16 mouse cellular contexts compared by ENCODE assay signal in the genomic region with DNA sequence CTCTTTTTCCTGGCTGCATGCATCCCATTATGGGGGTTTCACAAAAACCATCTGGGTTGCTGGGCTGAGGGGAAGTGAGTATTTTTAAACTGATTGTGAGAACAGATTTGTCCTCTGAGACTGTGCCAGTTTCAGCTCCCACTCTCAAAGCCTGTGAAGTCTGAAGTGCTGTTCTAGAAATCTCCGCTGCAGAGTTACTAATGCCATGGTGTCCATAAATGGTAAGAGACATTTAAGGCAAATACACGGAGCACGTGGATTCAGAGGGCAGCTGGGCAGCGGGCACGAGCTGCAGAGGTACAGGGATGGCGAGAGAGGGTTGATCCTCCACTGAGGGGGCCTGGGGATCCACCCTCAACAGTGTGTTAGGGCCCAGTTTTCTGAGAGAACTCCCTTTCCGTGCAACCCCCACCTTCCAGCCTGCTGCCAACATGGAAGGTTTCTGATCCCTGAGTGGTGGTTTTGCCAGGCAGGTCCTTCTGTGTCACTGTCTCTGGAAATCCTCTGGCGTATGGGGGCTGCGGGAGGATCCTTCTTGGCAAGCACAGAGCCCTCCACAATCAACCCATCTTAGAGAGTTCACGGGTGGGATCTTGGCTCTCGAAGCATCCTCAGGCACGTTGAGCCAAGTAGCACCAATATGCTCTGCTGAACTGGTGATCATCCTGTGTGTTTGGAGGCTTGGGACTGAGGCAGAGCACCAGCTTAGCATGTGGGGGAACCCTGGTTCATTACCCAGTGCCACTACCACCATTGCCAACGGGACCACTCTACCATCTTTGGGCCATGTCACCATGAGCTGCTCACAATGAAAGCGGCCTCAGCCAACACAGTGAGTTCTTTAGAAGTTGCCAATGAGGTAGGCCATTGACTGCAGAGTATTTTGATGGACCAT. TPM values are rescaled to one million over a fixed set of nuclear protein-coding genes. Genes with fewer than 3 reads are reported as not detected.
A peak's percentile ranks its signal among the peaks of the same experiment; 100 is the strongest.
DNase-seq lines count a peak whose midpoint lies in the region; ATAC-seq and TF ChIP-seq lines count a peak whose summit lies in the region.
"Had no signal": no experiment of that assay in that cellular context is flagged by ENCODE, and none has a peak within 500 bp of the region (broad histone marks: within the 10 kb centered on the region; RNA-seq: fewer than 3 reads in every experiment).

No protein-coding gene starts in this region.

- ATAC-seq in midbrain, embryonic 16.5 days: no peak

- no peak overlapping the region for H3K9ac ChIP-seq in midbrain, embryonic 16.5 days (ENCODE audit: low read depth, low read length)
- H3K9ac ChIP-seq: hindbrain, embryonic 15.5 days; liver, embryonic 13.5 days; stomach, embryonic 15.5 days had no signal

- 93% methylated on average over 14 of the region's 14 CpGs for WGBS in thymus, adult 2 months
- WGBS in midbrain, embryonic 16.5 days: 86% methylated on average over 14 of the region's 14 CpGs

- no peak overlapping the region for H3K4me2 ChIP-seq in midbrain, embryonic 16.5 days (ENCODE audit: low read length)
- H3K4me2 ChIP-seq: hindbrain, embryonic 15.5 days; liver, embryonic 13.5 days; stomach, embryonic 15.5 days had no signal

- DNase-seq in heart, adult 11 months: peak; percentile 78
- no peak for DNase-seq in heart, adult 18-20 months
- peak; percentile 80 to 94 for DNase-seq in frontal cortex, postnatal 36 days (ENCODE audit: low spot score in 2 of 2)
- DNase-seq in left cerebral cortex, adult 8-10 months (ENCODE audit: low spot score in 2 of 2): peak; percentile 41 to 89
- DNase-seq in right cerebral cortex, postnatal 4 days: peak; percentile 45
- no peak for DNase-seq in thymus, adult 2 months
- no peak for DNase-seq in urinary bladder, adult 18-20 months (ENCODE audit: low spot score in 2 of 2)
- DNase-seq: kidney, postnatal 25 days; liver, embryonic 13.5 days; retina, postnatal 1 day had no signal

- TF ChIP-seq CTCF in thymus, adult 2 months (IDR thresholded peaks at IDR 0.05; ENCODE audit: borderline replicate concordance, control insufficient read depth, extremely low read depth, insufficient read depth, low read length, poor library complexity): no peak

- no peaks in the 10 kb centered on the region for H3K4me1 ChIP-seq in thymus, adult 2 months (replicated peaks; ENCODE audit: control insufficient read depth, insufficient read depth, low read length)
- no peaks in the 10 kb centered on the region for H3K4me1 ChIP-seq in midbrain, embryonic 16.5 days (ENCODE audit: control insufficient read depth, insufficient read depth, low read length)
- H3K4me1 ChIP-seq: hindbrain, embryonic 15.5 days; liver, embryonic 13.5 days; stomach, embryonic 15.5 days had no signal

- H3K27ac ChIP-seq in thymus, adult 2 months (ENCODE audit: control insufficient read depth, insufficient read depth, low read length): no peak overlapping the region
- no peak overlapping the region for H3K27ac ChIP-seq in midbrain, embryonic 16.5 days (ENCODE audit: low read length)
- H3K27ac ChIP-seq: embryonic facial prominence, embryonic 10.5 days; hindbrain, embryonic 15.5 days; liver, embryonic 13.5 days; stomach, embryonic 15.5 days had no signal

- H3K9me3 ChIP-seq in midbrain, embryonic 16.5 days (replicated peaks; ENCODE audit: control insufficient read depth, low read length, poor library complexity, severe bottlenecking): 0 out of 2 replicates have a peak, but pooled peaks cover 3% of the 10 kb centered on the region
- H3K9me3 ChIP-seq: embryonic facial prominence, embryonic 10.5 days; hindbrain, embryonic 15.5 days; liver, embryonic 13.5 days; stomach, embryonic 15.5 days had no signal

- H3K4me3 ChIP-seq in thymus, adult 2 months (ENCODE audit: control insufficient read depth, insufficient read depth, low read length): no peak overlapping the region
- no peak overlapping the region for H3K4me3 ChIP-seq in midbrain, embryonic 16.5 days (ENCODE audit: low read depth, low read length)
- H3K4me3 ChIP-seq: embryonic facial prominence, embryonic 10.5 days; hindbrain, embryonic 15.5 days; liver, embryonic 13.5 days; stomach, embryonic 15.5 days had no signal

- no peak for TF ChIP-seq POLR2A in thymus, adult 2 months (IDR thresholded peaks at IDR 0.05; ENCODE audit: control insufficient read depth, extremely low read depth, insufficient read depth, low read length, poor library complexity)

- no peaks in the 10 kb centered on the region for H3K27me3 ChIP-seq in thymus, adult 2 months (ENCODE audit: control insufficient read depth, insufficient read depth, low read length)
- H3K27me3 ChIP-seq in midbrain, embryonic 16.5 days (ENCODE audit: control insufficient read depth, insufficient read depth, low read depth, low read length): no peaks in the 10 kb centered on the region
- H3K27me3 ChIP-seq: hindbrain, embryonic 15.5 days; liver, embryonic 13.5 days; stomach, embryonic 15.5 days had no signal

- no peaks in the 10 kb centered on the region for H3K36me3 ChIP-seq in thymus, adult 2 months (ENCODE audit: control insufficient read depth, insufficient read depth, low read length)
- no peaks in the 10 kb centered on the region for H3K36me3 ChIP-seq in midbrain, embryonic 16.5 days (ENCODE audit: control insufficient read depth, insufficient read depth, low read length)
- H3K36me3 ChIP-seq: embryonic facial prominence, embryonic 10.5 days; liver, embryonic 13.5 days; stomach, embryonic 15.5 days had no signal

RNA-seq across cellular contexts. Expression of gene Rsph10b, which starts 10.6 kb away (rescaled TPM):
- total RNA-seq in heart, adult 18-20 months (2021): under 1 TPM; 0.22 to 0.90 TPM
- 1 to 10 TPM; 4.0 to 6.2 (median 5.0) TPM for total RNA-seq in left cerebral cortex, adult 8-10 months (2022)
- polyA plus RNA-seq in thymus, adult 2 months (2012; rRNA removed): 0.24 and 0.54 TPM in 2 replicates
- 3.6 TPM in 2 replicates for polyA plus RNA-seq in midbrain, embryonic 16.5 days (2015; fragmentation: Nextera tagmentation; extraction: Ambion mirVana)
- polyA plus RNA-seq: C2C12 had no signal

RNA-seq across cellular contexts. Expression of gene Gm42421, which starts 15.5 kb away (rescaled TPM):
- total RNA-seq in heart, adult 18-20 months (2021): not detected
- total RNA-seq in left cerebral cortex, adult 8-10 months (2022): 1 to 10 TPM in 3 of 4 experiments, under 1 TPM in 1; 0.91 to 2.3 (median 1.6) TPM
- polyA plus RNA-seq in thymus, adult 2 months (2012; rRNA removed): 0.22 TPM in 1 of 2 replicates, not detected in the other
- polyA plus RNA-seq in midbrain, embryonic 16.5 days (2015; fragmentation: Nextera tagmentation; extraction: Ambion mirVana): 1.4 and 1.8 TPM in 2 replicates
- polyA plus RNA-seq: liver, embryonic 13.5 days had no signal

RNA-seq across cellular contexts. Expression of gene Pms2, which starts 33.7 kb away (rescaled TPM):
- total RNA-seq in heart, adult 18-20 months (2021): 1 to 10 TPM; 2.9 to 3.6 TPM
- 10 to 100 TPM; 18.2 to 22.7 (median 21.7) TPM for total RNA-seq in left cerebral cortex, adult 8-10 months (2022)
- 8.2 and 9.5 TPM in 2 replicates for polyA plus RNA-seq in thymus, adult 2 months (2012; rRNA removed)
- 28.6 and 29.1 TPM in 2 replicates for polyA plus RNA-seq in midbrain, embryonic 16.5 days (2015; fragmentation: Nextera tagmentation; extraction: Ambion mirVana)

RNA-seq across cellular contexts. Expression of gene Aimp2, which starts 33.8 kb away (rescaled TPM):
- total RNA-seq in heart, adult 18-20 months (2021): 10 to 100 TPM; 32.2 to 33.4 TPM
- total RNA-seq in left cerebral cortex, adult 8-10 months (2022): 10 to 100 TPM; 27.6 to 32.1 (median 29.9) TPM
- 37.4 and 55.4 TPM in 2 replicates for polyA plus RNA-seq in thymus, adult 2 months (2012; rRNA removed)
- 82.8 and 90.3 TPM in 2 replicates for polyA plus RNA-seq in midbrain, embryonic 16.5 days (2015; fragmentation: Nextera tagmentation; extraction: Ambion mirVana)

RNA-seq across cellular contexts. Expression of gene Ankrd61, which starts 46.0 kb away (rescaled TPM):
- not detected for total RNA-seq in heart, adult 18-20 months (2021)
- total RNA-seq in left cerebral cortex, adult 8-10 months (2022): under 1 TPM in 1 of 4 experiments, not detected in 3; 0.24 TPM
- polyA plus RNA-seq in thymus, adult 2 months (2012; rRNA removed): not detected in 2 replicates
- polyA plus RNA-seq in midbrain, embryonic 16.5 days (2015; fragmentation: Nextera tagmentation; extraction: Ambion mirVana): 0.45 and 0.78 TPM in 2 replicates
- polyA plus RNA-seq: heart, embryonic 14.5 days had no signal

Comparison
In these comparisons a context has a peak if more than half of its experiments do, and no peak if none do; other contexts are left out.
1. DNase-seq: peak in heart, adult 11 months (single experiment), frontal cortex, postnatal 36 days (2 of 2), left cerebral cortex, adult 8-10 months (2 of 2) and right cerebral cortex, postnatal 4 days (single experiment); none in heart, adult 18-20 months (0 of 2), thymus, adult 2 months (single experiment) and urinary bladder, adult 18-20 months (0 of 2).
2. RNA of gene Pms2, which starts 33.7 kb away (total RNA-seq): 18.2 to 22.7 TPM in left cerebral cortex, adult 8-10 months; 2.9 to 3.6 TPM in heart, adult 18-20 months; every median in the first group is over 4 times any median in the second.